Comparison of ENCODE assay signal across 10 mouse cellular contexts in genomic region chr10:17574894-17575293, GRCm38 (mm10).
DNase-seq lines count a peak whose midpoint lies in the region; ATAC-seq and TF ChIP-seq lines count a peak whose summit lies in the region.
"Had no signal": no experiment of that assay in that cellular context is flagged by ENCODE, and none has a peak within 500 bp of the region (broad histone marks: within the 10 kb centered on the region; RNA-seq: fewer than 3 reads in every experiment).

No protein-coding gene starts in this region.

- H3K4me3 ChIP-seq in kidney, embryonic 15.5 days (replicated peaks): no peak overlapping the region
- no peak overlapping the region; the same call in 1 of the 2 replicates for H3K4me3 ChIP-seq in G1E (ENCODE audit: low read depth, low read length)
- peak overlapping the region; percentile 40 for H3K4me3 ChIP-seq in megakaryocyte, embryonic 14.5 days (replicated peaks)
- H3K4me3 ChIP-seq: hindbrain, embryonic 13.5 days; neural tube, embryonic 15.5 days had no signal

- H3K9ac ChIP-seq in kidney, embryonic 15.5 days: no peak overlapping the region
- H3K9ac ChIP-seq: hindbrain, embryonic 13.5 days; neural tube, embryonic 15.5 days had no signal

- H3K36me3 ChIP-seq in kidney, embryonic 15.5 days: no peaks in the 10 kb centered on the region
- no peaks in the 10 kb centered on the region for H3K36me3 ChIP-seq in G1E (replicated peaks)
- no peaks in the 10 kb centered on the region for H3K36me3 ChIP-seq in megakaryocyte, embryonic 14.5 days (replicated peaks; ENCODE audit: low read length)
- H3K36me3 ChIP-seq: hindbrain, embryonic 13.5 days; neural tube, embryonic 15.5 days had no signal

- DNase-seq in kidney, adult 9 months: no peak
- no peak for DNase-seq in G1E (ENCODE audit: low spot score)
- no peak for DNase-seq in adrenal gland, adult 2 months
- DNase-seq: thymus, postnatal 25 days had no signal

- TF ChIP-seq CTCF in G1E (IDR thresholded peaks at IDR 0.05; ENCODE audit: low read depth, low read length): no peak

- 36% methylated on average over 3 of the region's 3 CpGs for WGBS in kidney, embryonic 15.5 days

- H3K4me2 ChIP-seq in kidney, embryonic 15.5 days: no peak overlapping the region
- H3K4me2 ChIP-seq: hindbrain, embryonic 13.5 days; neural tube, embryonic 15.5 days had no signal

- no peak for ATAC-seq in kidney, embryonic 15.5 days (replicated peaks; ENCODE audit: low FRiP score)
- ATAC-seq in G1E (ENCODE audit: extremely low read depth, insufficient number of reproducible peaks, low FRiP score, poor library complexity, severe bottlenecking): peak; percentile 56
- ATAC-seq in granulocyte monocyte progenitor cell, adult 5-6 weeks (replicated peaks; ENCODE audit: poor library complexity, severe bottlenecking): peak; percentile 23; the same call in 1 of the 2 replicates
- ATAC-seq in frontal cortex, adult (ENCODE audit: low TSS enrichment): no peak

- H3K27me3 ChIP-seq in kidney, embryonic 15.5 days: no peaks in the 10 kb centered on the region
- no peaks in the 10 kb centered on the region for H3K27me3 ChIP-seq in G1E (ENCODE audit: insufficient read depth, low read length)
- H3K27me3 ChIP-seq in megakaryocyte, embryonic 14.5 days (replicated peaks): no peaks in the 10 kb centered on the region
- H3K27me3 ChIP-seq: hindbrain, embryonic 13.5 days; neural tube, embryonic 15.5 days had no signal

- H3K4me1 ChIP-seq in kidney, embryonic 15.5 days: peaks cover 16% of the 10 kb centered on the region
- peaks cover 34% of the 10 kb centered on the region for H3K4me1 ChIP-seq in G1E (ENCODE audit: insufficient read depth, low read depth, low read length)
- peaks cover 69% of the 10 kb centered on the region for H3K4me1 ChIP-seq in megakaryocyte, embryonic 14.5 days
- H3K4me1 ChIP-seq: hindbrain, embryonic 13.5 days; neural tube, embryonic 15.5 days had no signal

- no peaks in the 10 kb centered on the region for H3K9me3 ChIP-seq in kidney, embryonic 15.5 days (replicated peaks)
- H3K9me3 ChIP-seq in G1E (replicated peaks): no peaks in the 10 kb centered on the region
- no peaks in the 10 kb centered on the region for H3K9me3 ChIP-seq in megakaryocyte, embryonic 14.5 days
- H3K9me3 ChIP-seq: hindbrain, embryonic 13.5 days; neural tube, embryonic 15.5 days had no signal

- H3K27ac ChIP-seq in kidney, embryonic 15.5 days: peak overlapping the region; percentile 80; the same call in 1 of the 2 replicates
- H3K27ac ChIP-seq: hindbrain, embryonic 13.5 days; neural tube, embryonic 15.5 days had no signal

Comparison
In these comparisons a context has a peak if more than half of its experiments do, and no peak if none do; other contexts are left out.
1. ATAC-seq: peak in G1E (single experiment) and granulocyte monocyte progenitor cell, adult 5-6 weeks (single experiment); none in kidney, embryonic 15.5 days (single experiment) and frontal cortex, adult (single experiment).